Mouse (Mus musculus) ES-E14 (cell line): ENCODE data around the gene Etv5. TPM values are rescaled to one million over a fixed set of nuclear protein-coding genes. Genes with fewer than 3 reads are reported as not detected.

Experiments
- DNase-seq: peaks from one replicate; pipeline ENCODE4 v3.0.0-alpha.2; 2013; ENCODE audit warnings: low read depth, low spot score
- H3K27ac ChIP-seq: 2 replicates; pipeline ENCODE4 v1.5.1; 2012; ENCODE audit warnings: low read depth, mild to moderate bottlenecking, low read length, moderate library complexity, mixed read lengths; ENCODE audit not compliant: poor library complexity, insufficient read depth, severe bottlenecking
- H3K36me3 ChIP-seq: 2 replicates; pipeline ENCODE4 v1.6.1; 2012; ENCODE audit warnings: mild to moderate bottlenecking, low read length, moderate library complexity, mixed read lengths; ENCODE audit not compliant: control insufficient read depth, poor library complexity, insufficient read depth, severe bottlenecking
- H3K4me1 ChIP-seq, 2 experiments: fragments of 150-350 bp in 1 of 2; sonication (generic) in 1 of 2; 2 replicates each; pipeline ENCODE4 v1.6.1; 2012; ENCODE audit warnings: low read length in 2 of 2, mild to moderate bottlenecking in 1 of 2, mixed read lengths in 1 of 2; ENCODE audit not compliant: control insufficient read depth in 2 of 2, insufficient read depth in 2 of 2, poor library complexity in 1 of 2
- H3K4me3 ChIP-seq, 2 experiments: fragments of 150-350 bp in 1 of 2; sonication (generic) in 1 of 2; 2 replicates each; pipeline ENCODE4 v1.5.1; 2012; ENCODE audit warnings: low read length in 2 of 2, low read depth in 1 of 2, mild to moderate bottlenecking in 1 of 2, mixed read lengths in 1 of 2; ENCODE audit not compliant: insufficient read depth in 1 of 2, poor library complexity in 1 of 2, severe bottlenecking in 1 of 2
- H3K9ac ChIP-seq: 2 replicates; pipeline ENCODE4 v1.6.1; 2012; ENCODE audit warnings: low read depth, mild to moderate bottlenecking, low read length, mixed read lengths; ENCODE audit not compliant: poor library complexity, insufficient read depth, severe bottlenecking
- H3K9me3 ChIP-seq: fragments of 150-350 bp; sonication (generic); 2 replicates; pipeline ENCODE4 v1.6.1; 2012; ENCODE audit warnings: low read depth, mild to moderate bottlenecking, low read length; ENCODE audit not compliant: control insufficient read depth, insufficient read depth
- CHD2 ChIP-seq: IDR thresholded peaks from 2 replicates; pipeline ENCODE4 v1.6.1; 2014; ENCODE audit warnings: mild to moderate bottlenecking, low read depth, low read length, inconsistent platforms
- HCFC1 ChIP-seq: IDR thresholded peaks from 2 replicates; pipeline ENCODE4 v1.6.1; 2012; ENCODE audit warnings: low read length, inconsistent platforms, borderline replicate concordance; ENCODE audit not compliant: insufficient read depth
- MAFK ChIP-seq: IDR thresholded peaks from 2 replicates; pipeline ENCODE4 v1.6.1; 2014; ENCODE audit warnings: mild to moderate bottlenecking, low read depth, low read length, inconsistent platforms; ENCODE audit not compliant: insufficient read depth
- ZC3H11A ChIP-seq: IDR thresholded peaks from 2 replicates; pipeline ENCODE4 v1.6.1; 2012; ENCODE audit warnings: low read depth, mild to moderate bottlenecking, inconsistent platforms, low read length, borderline replicate concordance
- ZNF384 ChIP-seq: IDR thresholded peaks from 2 replicates; pipeline ENCODE4 v1.6.1; 2012; ENCODE audit warnings: low read depth, low read length, inconsistent platforms
- in situ Hi-C, 2 experiments: fragments of 600-800 bp; cut with MboI; formaldehyde crosslinking; loops; one replicate each; pipeline ENCODE4 v1.15.1; 2025; ENCODE audit warnings: low sequenced_read_pairs in 2 of 2, inconsistent platforms in 1 of 2; ENCODE audit not compliant: unreplicated experiment in 2 of 2
- total RNA-seq: library from RNA; depleted of rRNA; stranded (reverse); fragments of 300-350 nt; gene quantifications from 2 replicates; pipeline ENCODE4 v1.2.3, GENCODE M21; 2012

The Etv5 gene
- total RNA-seq, 1 experiment, result 136 TPM

GRCm38 (mm10) chr16:22398784-22399453, 40.6 kb downstream of the Etv5 start:
- Histone ChIP-seq H3K9ac (peak overlapping the region; percentile 24; the same call in 1 of the 2 replicates), H3K4me3 (no peak overlapping the region), H3K36me3 (peaks cover 72% of the 10 kb centered on the region), H3K9me3 (no peaks in the 10 kb centered on the region), H3K4me1 (peaks cover 15 to 35% of the 10 kb centered on the region in 2 experiments), H3K27ac (peak overlapping the region; percentile 51)
- DNase-seq, result no peak
- in situ Hi-C loops, result no loop called here
- TF ChIP-seq MAFK (no peak), ZNF384 (no peak), HCFC1 (no peak), CHD2 (no peak), ZC3H11A (no peak)

GRCm38 (mm10) chr16:22398354-22398753, 41.2 kb downstream of the Etv5 start:
- H3K9me3 ChIP-seq, result no peaks in the 10 kb centered on the region
- in situ Hi-C loops, result no loop called here
- peak overlapping the region in 1 of 2 experiments; percentile 8; a peak in 1 of 4 replicates for H3K4me3 ChIP-seq
- H3K4me1 ChIP-seq, result peaks cover 15 to 36% of the 10 kb centered on the region in 2 experiments
- no peak for DNase-seq
- no peak for TF ChIP-seq ZNF384
- no peak for TF ChIP-seq HCFC1
- no peak for TF ChIP-seq MAFK
- no peak for TF ChIP-seq CHD2
- no peak for TF ChIP-seq ZC3H11A
- H3K9ac ChIP-seq, result no peak overlapping the region
- H3K27ac ChIP-seq, result no peak overlapping the region; the same call in 1 of the 2 replicates
- H3K36me3 ChIP-seq, result peaks cover 77% of the 10 kb centered on the region

- Histone ChIP-seq H3K9ac (no peak overlapping the region), H3K27ac (no peak overlapping the region), H3K9me3 (no peaks in the 10 kb centered on the region), H3K36me3 (peaks cover 89% of the 10 kb centered on the region), H3K4me3 (no peak overlapping the region), H3K4me1 (peaks cover 8 to 36% of the 10 kb centered on the region in 2 experiments)
- in situ Hi-C loops, result no loop called here
- TF ChIP-seq ZC3H11A (no peak), MAFK (no peak), HCFC1 (no peak), ZNF384 (no peak), CHD2 (no peak)
- no peak for DNase-seq
Observed at GRCm38 (mm10) chr16:22396420-22396819, 43.1 kb downstream of the Etv5 start.

DNA sequence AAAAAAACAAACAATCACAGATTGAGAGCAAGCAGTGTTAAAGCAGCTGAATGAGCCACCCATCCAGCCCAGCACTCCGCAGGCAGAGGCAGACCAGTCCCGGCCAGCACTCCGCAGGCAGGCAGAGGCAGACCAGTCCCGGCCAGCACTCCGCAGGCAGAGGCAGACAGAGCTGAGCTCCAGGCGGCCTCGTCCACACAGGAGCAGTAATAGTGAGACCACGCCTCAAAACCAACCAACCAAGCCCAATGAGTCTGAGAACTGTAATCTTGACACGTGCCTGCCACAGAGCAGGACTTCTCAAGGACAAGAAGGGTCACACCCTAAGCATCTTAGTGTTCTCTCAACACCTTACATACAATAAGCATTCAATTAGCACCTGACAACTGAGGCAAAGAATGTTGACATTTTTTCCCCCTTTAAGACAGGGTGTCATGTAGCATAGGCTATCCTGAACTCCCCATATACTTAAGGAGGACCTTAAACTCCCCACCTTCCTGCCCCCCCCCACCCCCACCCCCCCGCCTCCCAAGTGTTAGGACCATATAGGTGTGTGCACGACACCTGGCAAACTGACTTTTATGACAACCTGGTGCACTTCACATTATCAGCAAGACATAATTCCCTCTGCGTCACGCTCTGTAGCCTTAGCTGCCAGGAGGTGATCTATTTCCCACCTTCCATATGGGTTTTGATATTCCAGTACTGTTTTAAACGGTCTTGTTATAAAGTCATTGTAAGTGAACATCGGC, 44.2 kb downstream of the Etv5 start:
- Histone ChIP-seq H3K9me3 (no peaks in the 10 kb centered on the region), H3K4me1 (peaks cover 3 to 31% of the 10 kb centered on the region in 2 experiments), H3K9ac (no peak overlapping the region; the same call in 1 of the 2 replicates), H3K27ac (no peak overlapping the region), H3K36me3 (peaks cover 89% of the 10 kb centered on the region), H3K4me3 (no peak overlapping the region)
- no peak for DNase-seq
- no peak for TF ChIP-seq HCFC1
- TF ChIP-seq CHD2, result no peak
- TF ChIP-seq ZNF384, result no peak
- TF ChIP-seq ZC3H11A, result no peak
- no peak for TF ChIP-seq MAFK
- in situ Hi-C loops, result no loop called here
